Mouse (Mus musculus) forebrain, embryonic 12.5 days (tissue): Measurements from ENCODE around the gene Npb. TPM values are rescaled to one million over a fixed set of nuclear protein-coding genes. Genes with fewer than 3 reads are reported as not detected.

ENCODE experiments used
- ATAC-seq: fragments of 200-750 bp; cut with Nextera tagmentation; 2 replicates; pipeline ENCODE4 v1.8.0; 2017; ENCODE audit warnings: moderate TSS enrichment; ENCODE audit not compliant: low FRiP score
- H3K27ac ChIP-seq: fragments of 300-500 bp; sonication (generic); 2 replicates; pipeline ENCODE4 v1.5.1; 2016; ENCODE audit warnings: mild to moderate bottlenecking
- H3K27me3 ChIP-seq: fragments of 300-500 bp; sonication (generic); 2 replicates; pipeline ENCODE4 v1.6.1; 2016; ENCODE audit warnings: mild to moderate bottlenecking
- H3K36me3 ChIP-seq: fragments of 300-500 bp; sonication (generic); replicated peaks from 2 replicates; pipeline ENCODE4 v1.6.1; 2016; ENCODE audit warnings: mild to moderate bottlenecking
- H3K4me1 ChIP-seq: fragments of 300-500 bp; sonication (generic); 2 replicates; pipeline ENCODE4 v1.6.1; 2016
- H3K4me2 ChIP-seq: fragments of 300-500 bp; sonication (generic); 2 replicates; pipeline ENCODE4 v1.6.1; 2016; ENCODE audit warnings: mild to moderate bottlenecking, moderate library complexity
- H3K4me3 ChIP-seq: fragments of 300-500 bp; sonication (generic); replicated peaks from 2 replicates; pipeline ENCODE4 v1.5.1; 2016; ENCODE audit warnings: mild to moderate bottlenecking
- H3K9ac ChIP-seq: fragments of 300-500 bp; sonication (generic); 2 replicates; pipeline ENCODE4 v1.6.1; 2016; ENCODE audit warnings: mild to moderate bottlenecking
- H3K9me3 ChIP-seq: fragments of 300-500 bp; sonication (generic); 2 replicates; pipeline ENCODE4 v1.6.1; 2016
- WGBS: fragments of 180-500 bp; shearing (Covaris S2); methylation state at CpG from one replicate; pipeline ENCODE4 v1.1.7; 2016; 5-methylcytosine and 5-hydroxymethylcytosine counted together
- polyA plus RNA-seq: library from polyadenylated mRNA; unstranded; fragments of >200 nt; fragmentation: Nextera tagmentation; extraction: Ambion mirVana; gene quantifications from 2 replicates; pipeline ENCODE4 v1.2.1, GENCODE M21; 2016

The Npb gene
- polyA plus RNA-seq, 1 experiment from 2014 or later = 0.40 TPM

DNA sequence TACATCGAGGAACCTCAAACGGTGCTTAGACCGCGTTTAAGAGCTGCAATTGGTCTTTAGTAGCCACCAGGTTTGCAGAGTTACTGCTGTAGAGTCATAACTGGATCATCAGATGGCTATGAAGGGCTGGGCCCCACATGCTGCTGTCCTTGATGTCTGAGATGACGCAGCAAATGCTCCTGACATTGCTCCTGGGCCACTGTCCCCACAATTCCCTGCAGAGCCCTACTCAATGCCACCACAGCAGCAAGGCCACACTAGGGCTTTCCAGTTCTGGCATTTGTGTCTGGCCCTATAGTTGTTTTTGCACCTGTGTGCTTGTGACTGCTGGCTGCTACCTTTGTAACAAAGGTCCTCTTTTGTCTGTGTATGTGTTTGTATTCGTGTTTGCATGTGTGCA lies 14.5 kb downstream of the Npb start:
- Histone ChIP-seq H3K9ac (no peak overlapping the region), H3K4me1 (peaks cover 24% of the 10 kb centered on the region), H3K27ac (no peak overlapping the region), H3K27me3 (no peaks in the 10 kb centered on the region), H3K36me3 (peaks cover 67% of the 10 kb centered on the region), H3K4me2 (no peak overlapping the region), H3K9me3 (0 out of 2 replicates have a peak, but pooled peaks cover 2% of the 10 kb centered on the region), H3K4me3 (no peak overlapping the region)
- WGBS = 92% methylated on average over 6 of the region's 6 CpGs
- no peak for ATAC-seq

DNA sequence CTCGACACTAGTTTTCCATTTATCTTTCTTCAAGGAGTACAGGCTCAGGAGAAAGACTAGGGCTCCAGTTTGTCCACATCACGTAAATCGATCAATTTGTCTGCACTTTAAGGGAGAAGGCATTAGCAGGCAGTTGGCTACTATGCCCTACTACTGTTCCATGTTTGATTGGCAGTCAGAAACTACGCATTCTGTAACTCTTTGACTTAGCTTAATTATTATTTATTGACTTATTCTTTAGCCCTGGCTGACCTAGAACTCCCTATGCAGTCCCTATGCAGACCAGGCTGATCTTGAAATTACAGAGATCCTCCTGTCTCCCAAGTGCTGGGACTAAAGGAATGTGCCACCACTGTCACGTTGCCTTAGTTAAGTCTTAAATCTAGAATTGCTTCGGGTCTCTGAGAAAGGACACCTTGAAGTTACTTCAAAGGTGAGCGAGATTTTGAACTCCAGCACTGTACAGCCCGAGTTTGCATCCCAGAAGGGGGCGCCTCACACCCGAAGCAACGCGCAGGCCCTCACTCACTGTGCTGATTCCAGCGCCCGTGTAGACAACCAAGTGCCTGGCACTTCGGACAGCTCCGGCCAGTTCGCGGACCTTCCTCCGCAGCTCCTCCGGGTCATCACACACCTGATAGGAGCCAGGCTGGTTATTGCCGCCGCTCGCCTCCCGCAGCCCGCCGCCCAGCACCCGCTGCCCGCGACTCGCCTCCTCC lies 15.8 kb downstream of the Npb start:
- WGBS = 12% methylated on average over 30 of the region's 30 CpGs
- Histone ChIP-seq H3K27me3 (no peaks in the 10 kb centered on the region), H3K4me2 (peak overlapping the region; percentile 99), H3K9me3 (no peaks in the 10 kb centered on the region), H3K4me3 (peak overlapping the region; percentile 99), H3K9ac (peak overlapping the region; percentile 80), H3K36me3 (peaks cover 63% of the 10 kb centered on the region), H3K27ac (peak overlapping the region; percentile 86), H3K4me1 (peaks cover 18% of the 10 kb centered on the region)
- ATAC-seq = peak; percentile 67

DNA sequence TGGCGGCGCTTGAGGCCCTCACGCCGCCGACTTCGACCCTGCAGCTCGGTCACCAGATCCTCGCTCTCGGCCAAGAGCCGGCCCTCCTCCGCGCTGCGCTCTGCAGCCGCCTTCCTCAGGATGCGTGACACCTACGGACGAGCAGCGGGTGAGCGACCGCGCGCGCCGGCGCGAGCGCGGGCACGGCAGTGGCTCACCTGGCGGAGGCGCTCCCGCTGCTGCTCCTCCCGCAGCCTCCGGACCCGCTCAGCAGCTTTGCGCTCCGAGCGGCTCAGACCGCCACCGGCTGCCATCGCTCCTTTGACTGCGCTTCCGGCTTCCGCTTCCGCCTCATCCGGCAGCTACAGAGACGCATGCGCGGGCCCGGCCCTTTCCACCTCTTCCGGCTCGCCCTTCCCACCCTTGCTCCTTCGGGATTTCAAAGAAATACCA lies 16.4 kb downstream of the Npb start:
- Histone ChIP-seq H3K4me2 (peak overlapping the region; percentile 99), H3K9ac (peak overlapping the region; percentile 80), H3K4me1 (peaks cover 23% of the 10 kb centered on the region), H3K27ac (peak overlapping the region; percentile 86), H3K4me3 (peak overlapping the region; percentile 99), H3K36me3 (peaks cover 66% of the 10 kb centered on the region), H3K9me3 (no peaks in the 10 kb centered on the region), H3K27me3 (no peaks in the 10 kb centered on the region)
- under 1% methylated on average over 53 of the region's 53 CpGs for WGBS
- ATAC-seq = peak; percentile 86

DNA sequence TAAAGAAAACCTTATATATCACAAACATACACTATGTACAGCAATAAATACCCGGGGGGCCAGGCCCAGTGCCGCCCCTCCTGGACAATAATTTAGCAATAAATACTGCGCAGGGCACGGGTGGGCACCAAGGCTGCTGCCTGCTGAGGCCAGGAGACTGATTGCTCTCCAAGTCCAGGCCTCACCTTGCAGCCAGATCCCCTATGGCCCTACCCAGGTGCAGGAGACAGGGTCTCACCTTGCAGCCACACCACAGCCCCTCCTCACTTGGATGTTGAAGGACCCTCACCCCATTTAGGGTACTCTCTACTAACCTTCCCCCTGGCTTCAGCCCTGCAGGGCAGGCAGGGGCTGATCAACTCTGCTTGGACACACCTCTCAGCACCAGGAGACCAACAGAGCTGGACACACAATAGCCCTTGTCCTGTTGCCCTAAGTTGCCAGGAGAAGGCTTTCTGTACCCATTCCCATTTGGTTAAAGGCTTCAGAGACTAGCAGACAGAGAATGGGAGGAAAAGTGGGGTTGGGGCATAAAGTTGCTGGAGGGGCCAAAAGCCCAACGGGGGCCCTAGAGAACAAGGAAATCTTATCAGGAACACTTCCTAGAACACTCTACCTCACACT lies 17.0 kb downstream of the Npb start, which contains the start of gene Sirt7:
Sirt7 (minus strand) TSS at position 89 of the 624 bp plus-strand sequence.
- 25% methylated on average over 5 of the region's 5 CpGs for WGBS
- Histone ChIP-seq H3K4me1 (peaks cover 29% of the 10 kb centered on the region), H3K9ac (peak within 1 kb of the TSS; percentile 80), H3K36me3 (peaks cover 61% of the 10 kb centered on the region), H3K27ac (peak within 1 kb of the TSS; percentile 86), H3K4me3 (peak within 1 kb of the TSS; percentile 99), H3K27me3 (no peaks in the 10 kb centered on the region), H3K4me2 (peak within 1 kb of the TSS; percentile 99), H3K9me3 (no peaks in the 10 kb centered on the region)
- peak; percentile 50 for ATAC-seq

DNA sequence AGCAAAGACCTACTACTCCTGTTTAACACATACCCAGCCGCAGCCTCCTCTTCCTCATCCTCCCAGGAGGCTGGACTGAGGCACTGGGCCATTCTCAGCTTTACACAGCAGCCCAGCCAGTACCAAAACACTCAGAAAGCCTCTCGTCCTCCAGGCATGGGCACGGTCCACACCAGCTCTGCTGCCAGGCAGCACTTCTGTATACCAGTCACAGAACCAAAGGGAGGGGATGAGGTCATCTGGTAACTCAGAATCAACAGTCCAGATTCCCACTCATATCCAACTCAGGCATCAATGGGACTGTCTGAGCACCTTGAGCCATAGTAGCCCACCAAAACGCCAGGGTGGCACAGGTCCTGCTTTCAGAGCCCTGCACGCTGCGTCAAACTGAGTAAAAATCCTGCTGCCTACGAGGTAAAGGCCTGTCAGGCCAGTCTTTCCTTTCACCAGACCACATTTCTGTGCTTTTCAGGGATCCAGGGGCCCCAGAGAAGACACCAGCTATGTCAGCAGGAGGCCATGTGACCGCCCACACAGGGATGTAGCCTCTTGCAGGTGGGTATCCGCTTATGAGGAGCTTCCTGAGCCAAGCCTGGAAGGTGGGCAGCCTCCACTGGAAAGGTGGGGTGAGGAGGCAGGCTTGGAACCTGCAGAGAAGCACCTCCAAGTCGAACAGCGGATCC lies 18.6 kb downstream of the Npb start:
- H3K36me3 ChIP-seq = peaks cover 44% of the 10 kb centered on the region
- no peaks in the 10 kb centered on the region for H3K9me3 ChIP-seq
- no peaks in the 10 kb centered on the region for H3K27me3 ChIP-seq
- no peak overlapping the region for H3K4me3 ChIP-seq
- no peak overlapping the region for H3K4me2 ChIP-seq
- H3K4me1 ChIP-seq = peaks cover 45% of the 10 kb centered on the region
- WGBS = 91% methylated on average over 11 of the region's 11 CpGs
- H3K9ac ChIP-seq = no peak overlapping the region
- H3K27ac ChIP-seq = no peak overlapping the region
- ATAC-seq = no peak

DNA sequence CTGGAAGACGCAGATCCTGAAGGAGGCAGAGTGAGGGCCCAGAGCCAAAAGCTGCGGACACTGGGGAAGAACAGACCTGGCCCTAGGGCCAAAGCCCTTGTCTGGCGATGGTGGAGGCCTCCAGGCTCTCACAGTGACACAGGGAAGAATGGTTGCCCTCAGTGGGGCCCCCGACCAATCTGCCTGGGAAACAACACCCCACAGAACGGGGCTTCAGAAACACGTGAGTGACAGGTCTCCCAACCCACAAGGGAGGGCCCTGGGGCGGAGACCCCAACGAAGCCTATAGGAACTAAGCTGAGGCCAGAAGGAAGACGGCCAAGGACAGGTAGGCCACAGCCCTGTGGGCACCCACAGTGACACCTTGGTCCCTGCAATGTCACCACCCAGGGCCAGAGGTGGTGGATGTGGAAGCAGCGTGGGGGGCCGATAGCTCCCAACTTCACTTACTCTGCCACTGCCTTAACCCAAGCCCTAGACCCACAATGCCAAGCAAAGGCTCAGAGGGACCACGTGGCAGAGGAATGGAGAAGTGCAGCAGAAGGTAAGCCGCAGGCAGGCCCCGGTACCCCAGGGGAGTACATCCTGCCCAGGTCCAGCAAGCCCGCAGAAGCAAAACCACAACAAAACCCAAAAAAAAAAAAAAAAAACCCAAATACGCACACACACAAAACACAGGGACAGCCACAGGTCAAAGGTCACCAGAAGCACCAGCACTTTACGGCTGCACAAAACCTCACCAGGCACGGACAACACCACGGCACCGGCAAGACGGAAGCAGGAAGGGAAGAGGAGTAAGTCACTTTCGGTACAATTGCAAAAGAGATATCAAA lies 19.4 kb downstream of the Npb start:
- peaks cover 37% of the 10 kb centered on the region for H3K36me3 ChIP-seq
- ATAC-seq = no peak
- H3K4me2 ChIP-seq = no peak overlapping the region
- H3K4me3 ChIP-seq = no peak overlapping the region
- no peaks in the 10 kb centered on the region for H3K27me3 ChIP-seq
- peaks cover 51% of the 10 kb centered on the region for H3K4me1 ChIP-seq
- no peak overlapping the region for H3K27ac ChIP-seq
- WGBS = 86% methylated on average over 22 of the region's 22 CpGs
- no peak overlapping the region for H3K9ac ChIP-seq
- H3K9me3 ChIP-seq = no peaks in the 10 kb centered on the region

DNA sequence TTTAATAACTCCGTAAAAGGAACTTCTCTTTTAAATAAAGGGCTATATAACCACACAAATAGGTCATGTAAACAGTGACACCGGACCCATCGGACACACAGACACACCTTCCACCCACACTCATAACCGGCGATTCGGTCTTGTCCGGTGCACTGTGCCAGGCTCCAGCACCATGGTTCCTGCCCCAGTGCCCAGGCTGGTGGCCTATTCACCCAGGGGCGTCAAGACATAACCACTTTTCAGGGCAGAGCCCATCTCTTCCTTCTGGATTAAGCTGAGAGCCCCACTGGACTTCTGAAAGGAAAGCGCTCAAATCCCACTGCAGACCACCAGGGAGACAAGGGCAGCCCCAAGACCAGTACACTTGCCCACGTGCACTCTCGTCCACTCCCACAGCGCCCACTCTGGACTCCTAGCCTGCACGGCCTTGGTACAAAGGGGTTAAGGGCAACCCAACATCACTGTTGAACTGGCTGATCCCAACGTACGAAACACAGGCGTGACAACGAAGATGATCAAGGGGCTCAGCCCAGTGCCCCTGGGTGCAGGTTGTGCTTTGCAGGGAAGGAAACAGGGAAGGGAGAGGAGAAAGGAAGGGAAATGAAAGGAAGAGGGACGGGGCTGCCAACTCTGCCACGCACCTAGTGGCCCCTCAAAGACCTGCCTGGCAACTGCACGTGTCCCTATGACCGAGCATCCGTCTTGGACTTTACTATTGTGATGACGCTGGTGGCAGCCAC lies 20.5 kb downstream of the Npb start:
- no peak overlapping the region for H3K9ac ChIP-seq
- whole genome bisulfite sequencing = 94% methylated on average over 23 of the region's 23 CpGs
- H3K4me3 ChIP-seq = no peak overlapping the region
- H3K9me3 ChIP-seq = no peaks in the 10 kb centered on the region
- H3K27ac ChIP-seq = no peak overlapping the region
- H3K36me3 ChIP-seq = peaks cover 29% of the 10 kb centered on the region
- H3K4me1 ChIP-seq = peaks cover 48% of the 10 kb centered on the region
- ATAC-seq = no peak
- H3K4me2 ChIP-seq = no peak overlapping the region
- H3K27me3 ChIP-seq = no peaks in the 10 kb centered on the region

DNA sequence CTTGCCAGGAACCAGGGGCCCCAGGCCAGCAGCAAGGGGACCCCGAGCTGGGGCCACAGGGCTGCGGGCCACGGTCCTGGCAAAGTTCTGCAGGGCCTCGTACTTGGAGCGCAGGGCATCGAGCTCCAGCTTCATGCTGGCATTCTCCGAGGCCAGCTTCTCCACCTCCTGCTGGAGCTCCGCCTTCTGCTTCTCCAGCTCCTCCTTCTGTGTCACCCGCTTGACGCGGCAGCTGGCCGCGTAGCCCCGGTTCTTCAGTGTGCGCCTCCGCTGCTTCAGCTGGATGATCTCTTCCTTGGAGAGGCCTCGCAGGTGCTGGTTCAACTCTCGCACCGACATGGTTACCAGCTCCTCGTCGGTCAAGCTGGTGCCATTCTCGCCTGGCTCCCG lies 21.1 kb downstream of the Npb start:
- no peaks in the 10 kb centered on the region for H3K9me3 ChIP-seq
- no peak overlapping the region for H3K4me3 ChIP-seq
- H3K36me3 ChIP-seq = peaks cover 29% of the 10 kb centered on the region
- H3K4me2 ChIP-seq = peak overlapping the region; percentile 9; the same call in 1 of the 2 replicates
- H3K4me1 ChIP-seq = peaks cover 48% of the 10 kb centered on the region
- H3K9ac ChIP-seq = no peak overlapping the region
- no peak for ATAC-seq
- no peaks in the 10 kb centered on the region for H3K27me3 ChIP-seq
- 0 out of 2 replicates have a peak overlapping the region, but pooled peaks have one; percentile 65 for H3K27ac ChIP-seq
- WGBS = 72% methylated on average over 23 of the region's 23 CpGs

DNA sequence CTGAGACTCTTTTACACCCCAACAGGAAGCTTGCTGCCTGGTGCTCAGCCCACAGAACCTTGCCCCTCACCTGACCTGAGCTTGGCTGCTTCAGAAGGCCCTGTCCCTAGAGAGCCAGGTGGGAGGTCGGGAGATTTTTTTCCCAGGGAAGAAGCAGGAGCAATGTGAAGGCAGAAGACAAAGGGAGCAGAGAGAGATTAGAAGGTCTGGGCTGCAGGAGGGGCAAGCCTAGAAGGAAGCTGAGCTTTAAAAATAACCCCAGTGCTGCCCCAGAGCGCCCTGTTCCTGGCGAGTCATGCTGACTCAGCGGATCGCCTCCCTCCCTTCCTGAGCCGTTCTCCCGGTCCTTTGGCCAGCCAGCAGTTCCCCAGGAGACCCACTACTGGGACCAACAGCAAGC lies 21.6 kb downstream of the Npb start:
- Histone ChIP-seq H3K27ac (peak overlapping the region; percentile 65), H3K4me1 (peaks cover 50% of the 10 kb centered on the region)
- 49% methylated on average over 7 of the region's 7 CpGs for WGBS

DNA sequence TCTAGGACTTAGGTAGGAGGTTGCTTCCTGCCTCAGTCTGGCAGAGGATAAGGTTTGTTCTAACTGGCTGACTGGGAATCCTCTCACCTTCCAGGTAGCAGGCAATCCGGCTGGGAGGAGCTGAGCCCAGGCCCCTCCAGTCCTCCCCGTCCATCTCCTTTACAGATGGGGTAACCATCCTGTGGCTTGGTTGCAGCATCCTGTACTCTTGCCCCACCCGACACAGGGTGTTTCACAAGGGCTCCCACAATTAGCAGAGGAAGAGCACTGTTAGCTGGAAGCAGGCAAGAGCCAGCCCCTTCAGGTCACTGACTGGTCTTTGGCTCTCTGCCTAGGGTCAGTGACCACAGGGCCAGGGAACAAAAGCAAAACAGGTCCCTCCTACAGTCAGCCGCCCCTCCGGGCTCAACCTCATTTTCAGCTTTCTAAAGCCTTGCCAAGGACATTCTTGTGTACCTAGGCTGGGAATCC lies 22.2 kb downstream of the Npb start:
- Histone ChIP-seq H3K36me3 (peaks cover 29% of the 10 kb centered on the region), H3K27ac (peak overlapping the region; percentile 65; the same call in 1 of the 2 replicates), H3K4me1 (peaks cover 45% of the 10 kb centered on the region), H3K9me3 (no peaks in the 10 kb centered on the region), H3K27me3 (no peaks in the 10 kb centered on the region), H3K9ac (peak overlapping the region; percentile 33), H3K4me2 (0 out of 2 replicates have a peak overlapping the region, but pooled peaks have one; percentile 9), H3K4me3 (no peak overlapping the region)
- WGBS = 30% methylated on average over 5 of the region's 5 CpGs
- ATAC-seq = no peak

More for the DNA sequence above, 21.6 kb downstream of the Npb start:
- H3K4me2 ChIP-seq = peak overlapping the region; percentile 9; the same call in 1 of the 2 replicates
- ATAC-seq = no peak
- peaks cover 29% of the 10 kb centered on the region for H3K36me3 ChIP-seq
- no peaks in the 10 kb centered on the region for H3K9me3 ChIP-seq
- H3K27me3 ChIP-seq = no peaks in the 10 kb centered on the region
- no peak overlapping the region for H3K4me3 ChIP-seq
- H3K9ac ChIP-seq = 0 out of 2 replicates have a peak overlapping the region, but pooled peaks have one; percentile 33
